Mouse (Mus musculus): ENCODE data around the gene Emilin2. TPM values are rescaled to one million over a fixed set of nuclear protein-coding genes. Genes with fewer than 3 reads are reported as not detected.

Emilin2 gene
- polyA plus RNA-seq, 1 experiment = not detected

GRCm38 (mm10) chr17:71260658-71261057, 51.1 kb downstream of the Emilin2 start:
- 55% methylated on average over 3 of the region's 3 CpGs for whole genome bisulfite sequencing
- Histone ChIP-seq H3K4me1 (ENCODE audit: control insufficient read depth, insufficient read depth, low read length) (0 out of 2 replicates have a peak, but pooled peaks cover 4% of the 10 kb centered on the region), H3K4me3 (ENCODE audit: insufficient read depth, low read depth, low read length) (no peak overlapping the region), H3K27ac (ENCODE audit: insufficient read depth, low read depth, low read length) (no peak overlapping the region)
- TF ChIP-seq CTCF (IDR thresholded peaks at IDR 0.05; ENCODE audit: insufficient read depth, low read depth, low read length) = no peak
- TF ChIP-seq POLR2A (IDR thresholded peaks at IDR 0.05; ENCODE audit: insufficient read depth, low read depth, low read length) = no peak

GRCm38 (mm10) chr17:71259727-71260126, 52.1 kb downstream of the Emilin2 start:
- Histone ChIP-seq H3K4me3 (ENCODE audit: insufficient read depth, low read depth, low read length) (no peak overlapping the region), H3K4me1 (ENCODE audit: control insufficient read depth, insufficient read depth, low read length) (0 out of 2 replicates have a peak, but pooled peaks cover 4% of the 10 kb centered on the region), H3K27ac (ENCODE audit: insufficient read depth, low read depth, low read length) (no peak overlapping the region)
- 86% methylated on average over 11 of the region's 11 CpGs for WGBS
- no peak for TF ChIP-seq POLR2A (IDR thresholded peaks at IDR 0.05; ENCODE audit: insufficient read depth, low read depth, low read length)
- TF ChIP-seq CTCF (IDR thresholded peaks at IDR 0.05; ENCODE audit: insufficient read depth, low read depth, low read length) = no peak

DNA sequence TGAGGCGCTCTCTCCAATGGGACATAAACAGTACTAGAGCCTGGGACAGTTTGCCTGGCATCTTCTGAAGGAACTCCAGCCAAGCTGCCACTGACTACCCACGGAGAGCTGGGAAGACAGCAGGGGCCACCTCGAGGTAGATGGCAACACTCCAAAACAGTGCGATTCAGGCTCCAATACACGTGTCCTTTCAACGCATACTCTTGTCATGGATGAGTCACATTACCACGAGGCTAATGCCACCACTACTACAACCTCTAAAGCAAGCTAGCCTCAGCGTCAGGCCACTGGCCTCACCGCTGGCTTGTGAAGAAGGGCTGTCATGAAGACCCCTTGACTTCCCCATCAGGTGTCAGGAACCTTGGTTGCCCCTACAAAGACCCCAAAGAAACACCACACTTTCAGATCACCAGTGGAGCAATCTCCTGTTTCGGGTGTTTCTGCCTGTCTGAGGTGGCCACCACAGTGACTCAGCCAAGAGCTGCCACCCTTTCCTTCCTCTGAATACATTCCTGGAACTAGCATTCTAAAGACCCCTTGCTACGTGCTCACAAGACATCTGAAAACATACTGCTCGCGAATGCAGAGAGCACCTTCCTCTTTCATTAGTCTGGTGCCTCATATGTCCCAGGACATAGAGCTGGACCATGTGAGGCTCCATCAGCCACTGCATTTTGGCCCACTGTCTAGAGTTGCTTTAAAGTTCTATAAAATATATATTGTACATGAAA, 54.8 kb downstream of the Emilin2 start:
- Histone ChIP-seq H3K4me1 (ENCODE audit: control insufficient read depth, insufficient read depth, low read length) (peaks cover 14% of the 10 kb centered on the region), H3K27ac (ENCODE audit: insufficient read depth, low read depth, low read length) (no peak overlapping the region), H3K4me3 (ENCODE audit: insufficient read depth, low read depth, low read length) (no peak overlapping the region)
- 70% methylated on average over 13 of the region's 13 CpGs for WGBS
- no peak for TF ChIP-seq POLR2A (IDR thresholded peaks at IDR 0.05; ENCODE audit: insufficient read depth, low read depth, low read length)

DNA sequence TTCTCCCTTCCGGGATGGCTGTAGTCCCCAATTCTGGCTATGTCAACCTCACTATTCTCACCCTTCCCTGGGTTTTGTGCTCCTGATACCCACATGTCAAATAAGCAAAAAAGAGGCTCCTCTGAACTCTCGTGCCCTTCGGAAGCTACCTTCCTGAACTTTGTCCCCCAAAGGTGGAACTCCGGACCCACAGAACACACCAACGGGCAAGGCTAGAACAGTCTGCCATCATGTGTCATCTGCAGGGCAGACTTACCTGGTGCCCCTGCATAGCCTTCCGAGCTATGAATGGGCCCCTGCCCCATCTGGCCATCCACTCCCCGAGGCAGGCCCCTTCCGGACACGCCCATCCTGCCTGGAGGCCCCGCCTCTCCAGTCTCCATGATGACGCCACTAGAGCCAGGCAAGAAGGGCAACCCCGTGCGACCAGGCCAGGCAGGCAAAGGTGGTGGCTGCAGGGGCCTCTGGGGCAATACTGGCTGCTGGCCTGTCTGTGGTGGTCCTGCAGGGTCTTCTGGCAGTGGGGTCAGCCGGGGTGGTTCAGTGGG, 55.6 kb downstream of the Emilin2 start:
- no peak overlapping the region for H3K4me3 ChIP-seq (ENCODE audit: insufficient read depth, low read depth, low read length)
- 84% methylated on average over 14 of the region's 14 CpGs for WGBS
- no peak for TF ChIP-seq CTCF (IDR thresholded peaks at IDR 0.05; ENCODE audit: insufficient read depth, low read depth, low read length)
- no peak for TF ChIP-seq POLR2A (IDR thresholded peaks at IDR 0.05; ENCODE audit: insufficient read depth, low read depth, low read length)
- peaks cover 21% of the 10 kb centered on the region for H3K4me1 ChIP-seq (ENCODE audit: control insufficient read depth, insufficient read depth, low read length)
- no peak overlapping the region for H3K27ac ChIP-seq (ENCODE audit: insufficient read depth, low read depth, low read length)

DNA sequence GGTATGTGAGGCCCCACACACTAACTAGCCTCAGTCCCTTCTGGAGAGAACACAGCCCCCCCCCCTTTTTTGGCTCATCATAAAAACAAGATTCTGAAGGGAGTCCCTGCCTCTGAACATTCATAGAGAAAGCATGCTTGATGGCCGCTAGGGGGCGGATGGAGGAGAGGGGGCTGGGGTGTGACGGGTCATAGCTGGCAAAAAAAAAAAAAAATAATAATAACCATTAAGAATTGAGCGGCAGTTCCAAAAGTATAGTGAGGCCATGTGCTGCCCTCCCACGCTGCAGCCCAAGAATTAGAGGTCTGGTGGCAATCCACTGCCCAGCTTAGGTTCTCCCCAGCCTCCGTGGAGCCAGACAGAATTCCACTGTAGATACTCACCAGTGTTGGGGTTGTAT, 57.0 kb downstream of the Emilin2 start:
- 50% methylated on average over 6 of the region's 6 CpGs for WGBS
- Histone ChIP-seq H3K27ac (ENCODE audit: insufficient read depth, low read depth, low read length) (no peak overlapping the region), H3K4me1 (ENCODE audit: control insufficient read depth, insufficient read depth, low read length) (peaks cover 25% of the 10 kb centered on the region), H3K4me3 (ENCODE audit: insufficient read depth, low read depth, low read length) (no peak overlapping the region)
- TF ChIP-seq POLR2A (IDR thresholded peaks at IDR 0.05; ENCODE audit: insufficient read depth, low read depth, low read length) (no peak), CTCF (IDR thresholded peaks at IDR 0.05; ENCODE audit: insufficient read depth, low read depth, low read length) (no peak)

- 88% methylated on average over 5 of the region's 5 CpGs for WGBS
- no peak for TF ChIP-seq POLR2A (IDR thresholded peaks at IDR 0.05; ENCODE audit: insufficient read depth, low read depth, low read length)
- no peak for TF ChIP-seq CTCF (IDR thresholded peaks at IDR 0.05; ENCODE audit: insufficient read depth, low read depth, low read length)
- peaks cover 25% of the 10 kb centered on the region for H3K4me1 ChIP-seq (ENCODE audit: control insufficient read depth, insufficient read depth, low read length)
- H3K4me3 ChIP-seq (ENCODE audit: insufficient read depth, low read depth, low read length) = no peak overlapping the region
- H3K27ac ChIP-seq (ENCODE audit: insufficient read depth, low read depth, low read length) = no peak overlapping the region
Measured at GRCm38 (mm10) chr17:71254106-71254505, 57.7 kb downstream of the Emilin2 start.

- H3K4me1 ChIP-seq (ENCODE audit: control insufficient read depth, insufficient read depth, low read length) = peaks cover 25% of the 10 kb centered on the region
- no peak for TF ChIP-seq CTCF (IDR thresholded peaks at IDR 0.05; ENCODE audit: insufficient read depth, low read depth, low read length)
- TF ChIP-seq POLR2A (IDR thresholded peaks at IDR 0.05; ENCODE audit: insufficient read depth, low read depth, low read length) = no peak
- 88% methylated on average over 2 of the region's 2 CpGs for WGBS
- no peak overlapping the region for H3K27ac ChIP-seq (ENCODE audit: insufficient read depth, low read depth, low read length)
- H3K4me3 ChIP-seq (ENCODE audit: insufficient read depth, low read depth, low read length) = no peak overlapping the region
Measured at GRCm38 (mm10) chr17:71253391-71253790, 58.4 kb downstream of the Emilin2 start.

GRCm38 (mm10) chr17:71252101-71252500, 59.7 kb downstream of the Emilin2 start:
- peaks cover 25% of the 10 kb centered on the region for H3K4me1 ChIP-seq (ENCODE audit: control insufficient read depth, insufficient read depth, low read length)
- H3K4me3 ChIP-seq (ENCODE audit: insufficient read depth, low read depth, low read length) = no peak overlapping the region
- TF ChIP-seq POLR2A (IDR thresholded peaks at IDR 0.05; ENCODE audit: insufficient read depth, low read depth, low read length) (no peak), CTCF (IDR thresholded peaks at IDR 0.05; ENCODE audit: insufficient read depth, low read depth, low read length) (no peak)
- 82% methylated on average over 9 of the region's 9 CpGs for WGBS
- no peak overlapping the region for H3K27ac ChIP-seq (ENCODE audit: insufficient read depth, low read depth, low read length)

GRCm38 (mm10) chr17:71251601-71252001, 60.2 kb downstream of the Emilin2 start:
- Histone ChIP-seq H3K4me1 (ENCODE audit: control insufficient read depth, insufficient read depth, low read length) (peaks cover 21% of the 10 kb centered on the region), H3K27ac (ENCODE audit: insufficient read depth, low read depth, low read length) (no peak overlapping the region; the same call in 1 of the 2 replicates), H3K4me3 (ENCODE audit: insufficient read depth, low read depth, low read length) (no peak overlapping the region)
- 33% methylated on average over 6 of the region's 6 CpGs for WGBS
- TF ChIP-seq CTCF (IDR thresholded peaks at IDR 0.05; ENCODE audit: insufficient read depth, low read depth, low read length) (no peak), POLR2A (IDR thresholded peaks at IDR 0.05; ENCODE audit: insufficient read depth, low read depth, low read length) (no peak)

All from olfactory bulb, adult 2 months (tissue).